Mouse (Mus musculus) left cerebral cortex, adult 8-10 months (tissue): ENCODE data around the gene Slc15a5. TPM values are rescaled to one million over a fixed set of nuclear protein-coding genes. Genes with fewer than 3 reads are reported as not detected.

ENCODE experiments used
- DNase-seq, 2 experiments: peaks; one replicate each; pipeline ENCODE4 v3.0.0; 2022; ENCODE audit warnings: low spot score in 2 of 2
- total RNA-seq, 4 experiments: library from RNA; stranded (reverse); gene quantifications; 2 replicates each; pipeline ENCODE4 v1.2.4; 2022

Slc15a5 gene
- total RNA-seq, 4 experiments from 2014 or later: 0.15 to 0.81 (median 0.41) TPM; not detected in 1

GRCm38 (mm10) chr6:138069921-138070320 lies 9.8 kb downstream of the Slc15a5 start:
- DNase-seq: peak in 1 of 2 experiments; percentile 8

GRCm38 (mm10) chr6:138055572-138055971 lies 24.1 kb downstream of the Slc15a5 start:
- no peak for DNase-seq

GRCm38 (mm10) chr6:138054956-138055355 lies 24.8 kb downstream of the Slc15a5 start:
- DNase-seq: no peak

GRCm38 (mm10) chr6:138054166-138054565 lies 25.6 kb downstream of the Slc15a5 start:
- DNase-seq: no peak

- DNase-seq: no peak
These were observed 26.0 kb downstream of the Slc15a5 start for GRCm38 (mm10) chr6:138053686-138054085.

- no peak for DNase-seq
These were observed 34.4 kb downstream of the Slc15a5 start for GRCm38 (mm10) chr6:138045364-138045763.

- no peak for DNase-seq
These were observed 36.8 kb downstream of the Slc15a5 start for GRCm38 (mm10) chr6:138042891-138043290.

- no peak for DNase-seq
These were observed 37.9 kb downstream of the Slc15a5 start for GRCm38 (mm10) chr6:138041865-138042264.

GRCm38 (mm10) chr6:138037587-138037986 lies 42.1 kb downstream of the Slc15a5 start:
- DNase-seq: no peak

- DNase-seq: no peak
These were observed 42.8 kb downstream of the Slc15a5 start for GRCm38 (mm10) chr6:138036891-138037290.

- no peak for DNase-seq
These were observed 62.8 kb downstream of the Slc15a5 start for GRCm38 (mm10) chr6:138016898-138017297.

- DNase-seq: peak in 1 of 2 experiments; percentile 16
These were observed 64.6 kb downstream of the Slc15a5 start for GRCm38 (mm10) chr6:138014976-138015674.

GRCm38 (mm10) chr6:138011955-138012354 lies 67.8 kb downstream of the Slc15a5 start:
- no peak for DNase-seq

- no peak for DNase-seq
These were observed 72.0 kb downstream of the Slc15a5 start for GRCm38 (mm10) chr6:138007705-138008104.

- no peak for DNase-seq
These were observed 73.0 kb downstream of the Slc15a5 start for GRCm38 (mm10) chr6:138006525-138007251.

- DNase-seq: no peak
These were observed 89.9 kb downstream of the Slc15a5 start for GRCm38 (mm10) chr6:137989853-137990252.

GRCm38 (mm10) chr6:137985169-137985568 lies 94.5 kb downstream of the Slc15a5 start:
- DNase-seq: no peak

- DNase-seq: no peak
These were observed 97.5 kb downstream of the Slc15a5 start for GRCm38 (mm10) chr6:137982195-137982737.

- DNase-seq: no peak
These were observed 98.6 kb downstream of the Slc15a5 start for GRCm38 (mm10) chr6:137980905-137981696.

GRCm38 (mm10) chr6:137980413-137980812 lies 99.3 kb downstream of the Slc15a5 start:
- DNase-seq: no peak

GRCm38 (mm10) chr6:137979802-137980201 lies 99.9 kb downstream of the Slc15a5 start:
- no peak for DNase-seq

- DNase-seq: no peak
These were observed 103.7 kb downstream of the Slc15a5 start for GRCm38 (mm10) chr6:137976021-137976420.
